Mouse (Mus musculus): ENCODE data around the gene Abcc8.
"Not testable (repeated sequence)": the region's sequence is repeated elsewhere in the genome, so short reads cannot be mapped to it uniquely, and the experiment has no call there.

DNA sequence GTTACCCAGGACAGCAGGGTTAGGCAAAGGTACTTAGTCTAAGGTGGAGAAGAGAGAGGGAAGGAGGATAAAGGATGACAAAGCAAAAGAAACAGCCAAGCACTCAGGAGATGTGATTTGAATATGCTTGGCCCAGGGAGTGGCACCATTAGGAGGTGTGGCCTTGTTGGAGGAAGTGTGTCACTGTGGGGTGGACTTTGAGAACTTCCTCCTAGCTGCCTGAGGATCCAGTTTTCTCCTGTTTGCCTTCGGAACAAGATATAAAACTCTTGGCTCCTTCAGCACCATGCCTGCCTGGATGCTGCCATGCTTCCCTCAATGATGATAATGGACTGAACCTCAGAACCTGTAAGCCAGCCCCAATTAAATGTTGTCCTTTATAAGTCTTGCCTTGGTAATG is 10.9 kb downstream of the Abcc8 start:
- TF ChIP-seq GATA1 (IDR thresholded peaks at IDR 0.05; ENCODE audit: borderline replicate concordance, low read length); FLI1 (IDR thresholded peaks at IDR 0.05; ENCODE audit: low read length): not testable (repeated sequence)

Measured in megakaryocyte, embryonic 14.5 days (primary cell).